Mouse (Mus musculus): ENCODE measurements around the gene Hapln3.

DNA sequence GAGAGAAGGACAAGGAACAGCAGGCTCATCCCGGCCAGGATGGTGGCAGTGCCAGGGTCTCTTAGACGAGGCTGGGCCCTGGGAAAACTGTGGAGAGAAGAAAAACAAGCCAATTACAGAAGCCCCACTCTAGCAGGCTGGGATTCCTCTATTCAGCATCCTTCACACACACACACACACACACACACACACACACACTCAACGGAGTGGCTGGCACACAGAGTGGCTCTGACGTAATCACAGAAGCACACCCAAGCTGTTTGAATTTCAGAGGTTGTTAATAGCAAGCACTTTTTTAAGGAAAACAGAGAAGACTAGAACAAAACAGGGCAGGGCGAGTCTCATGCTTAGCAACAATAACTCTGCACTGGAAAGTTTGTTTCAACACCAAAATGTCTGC is 7.4 kb downstream of the Hapln3 start:
- TF ChIP-seq MYOG (IDR thresholded peaks at IDR 0.05; ENCODE audit: control insufficient read depth in 1 of 3, insufficient read depth in 1 of 3, insufficient read length in 2 of 3, low read depth in 2 of 3) (no peak), POLR2A (IDR thresholded peaks at IDR 0.05; ENCODE audit: insufficient read length, low read depth) (no peak)

Data from myocyte (in vitro differentiated cells).